Mouse (Mus musculus) gastrocnemius, adult 18-20 months (tissue): ENCODE measurements around the gene 4932438H23Rik. TPM values are rescaled to one million over a fixed set of nuclear protein-coding genes. Genes with fewer than 3 reads are reported as not detected.
"Not testable (repeated sequence)": the region's sequence is repeated elsewhere in the genome, so short reads cannot be mapped to it uniquely, and the experiment has no call there.

Experiments used
- DNase-seq: peaks from one replicate; pipeline ENCODE4 v3.0.0; 2021; ENCODE audit warnings: low spot score
- total RNA-seq, 2 experiments: library from RNA; stranded (reverse); gene quantifications; 2 replicates each; pipeline ENCODE4 v1.2.3; 2021

4932438H23Rik gene
- total RNA-seq, 2 experiments from 2014 or later, result 0.24 to 0.62 TPM

DNA sequence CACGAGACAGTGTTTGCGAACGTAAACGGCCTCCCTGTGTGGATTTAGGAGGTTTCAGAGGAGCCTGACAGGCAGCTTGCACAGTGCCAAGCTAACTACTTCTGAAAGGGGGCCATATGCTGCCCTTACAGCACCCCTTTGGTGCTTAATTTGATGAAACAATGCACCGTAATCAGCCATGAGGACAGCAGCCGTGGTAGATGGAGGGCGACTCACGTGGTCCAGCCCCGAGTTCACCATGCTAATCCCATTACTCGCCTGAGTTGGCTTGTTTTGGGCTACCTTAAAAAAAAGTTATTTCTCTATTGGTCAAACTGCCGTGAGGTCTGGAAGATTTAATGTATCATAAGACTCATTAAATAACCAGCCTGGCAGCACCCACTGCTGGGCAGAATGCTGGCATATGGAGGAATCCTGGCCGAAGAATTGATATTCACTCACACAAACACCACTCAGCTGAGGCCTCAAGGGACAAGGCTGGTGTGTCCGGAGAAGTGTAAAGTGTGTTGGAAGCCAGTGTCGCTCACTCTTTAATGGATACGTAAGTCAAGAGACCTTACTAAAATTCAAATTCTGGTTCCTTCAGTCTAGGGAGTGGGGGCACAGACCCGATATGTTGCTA, 4.6 kb upstream of the 4932438H23Rik start:
- no peak for DNase-seq

GRCm38 (mm10) chr16:91097858-91098257, 2.9 kb upstream of the 4932438H23Rik start:
- DNase-seq, result no peak

- DNase-seq, result no peak
Measured at GRCm38 (mm10) chr16:91096984-91097506, 2.1 kb upstream of the 4932438H23Rik start.

DNA sequence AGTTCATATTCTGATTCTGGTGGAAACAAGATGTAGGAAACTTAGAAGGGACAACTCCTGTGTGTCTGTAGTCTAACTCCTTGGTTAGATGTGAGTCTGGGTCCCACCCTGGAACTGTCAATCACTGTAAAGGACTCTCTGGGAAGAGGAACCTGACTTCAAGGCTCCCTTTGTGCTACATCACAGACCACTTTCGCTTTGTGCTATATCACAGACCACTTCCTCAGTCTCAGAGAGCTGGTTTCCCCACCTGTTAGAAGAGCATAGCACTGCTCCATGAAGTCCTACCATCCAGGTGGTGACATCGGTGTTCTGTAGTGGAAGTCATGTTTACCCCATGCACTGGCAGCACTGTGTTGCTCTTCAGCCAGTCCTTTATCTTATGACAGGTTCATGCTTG, 1.1 kb upstream of the 4932438H23Rik start:
- DNase-seq, result no peak

DNA sequence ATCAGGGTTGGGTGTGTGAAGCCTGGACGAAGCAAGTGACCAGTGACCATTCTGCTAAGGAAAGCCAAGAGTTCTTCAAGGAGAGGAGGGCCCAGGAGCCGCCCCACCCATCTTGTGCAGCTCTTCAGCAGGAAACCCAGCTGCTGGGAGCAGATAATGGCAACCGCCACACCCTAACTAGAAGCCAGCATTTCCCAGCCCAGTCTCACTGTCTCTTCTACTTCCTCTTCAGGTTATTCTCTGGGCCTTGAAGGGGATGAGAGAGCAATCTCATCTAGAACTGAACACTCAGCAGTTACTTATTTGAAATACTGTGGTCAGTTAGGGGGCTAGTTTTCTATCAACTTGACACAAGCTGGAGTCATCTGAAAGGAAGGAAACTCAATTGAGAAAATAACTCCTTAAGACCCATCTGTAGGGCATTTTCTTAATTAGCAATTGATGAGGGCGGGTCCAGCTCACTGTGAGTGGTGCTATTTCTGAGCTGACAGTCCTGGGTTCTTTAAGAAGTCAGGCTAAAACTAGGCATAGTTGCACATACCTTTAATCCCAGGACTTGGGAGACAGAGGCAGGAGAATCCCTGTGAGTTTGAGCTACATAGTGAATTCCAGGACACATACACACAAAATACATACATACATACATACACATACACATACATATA, 8.1 kb downstream of the 4932438H23Rik start:
- DNase-seq, result no peak

DNA sequence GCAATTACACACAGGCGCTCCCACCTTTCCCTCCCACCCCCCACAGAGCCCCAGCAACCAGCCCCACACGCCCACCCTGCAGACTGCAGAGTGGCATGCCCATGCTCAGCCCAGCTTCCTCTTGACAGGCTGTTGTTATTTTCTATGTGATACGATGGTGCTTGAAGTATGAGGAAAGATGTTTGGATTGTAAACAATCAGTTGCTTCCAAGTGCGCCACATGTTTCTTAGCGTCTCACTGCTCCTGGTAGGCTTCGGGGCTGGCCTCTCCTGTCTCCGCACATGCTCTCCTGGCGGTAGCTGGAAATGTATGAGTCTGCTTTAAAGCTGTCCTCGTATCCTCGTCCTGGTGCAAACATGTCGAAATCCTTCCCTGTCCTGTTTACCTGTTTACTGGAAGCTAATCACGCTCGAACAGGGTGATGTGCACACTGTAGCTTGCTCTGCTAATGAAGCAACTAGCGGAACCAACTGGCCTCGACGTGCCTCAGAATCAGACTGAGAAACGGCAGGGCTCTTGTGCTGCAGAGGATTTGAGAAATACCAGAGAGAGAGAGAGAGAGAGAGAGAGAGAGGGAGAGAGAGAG, 9.6 kb downstream of the 4932438H23Rik start:
- no peak for DNase-seq

GRCm38 (mm10) chr16:91084307-91085238, 10.3 kb downstream of the 4932438H23Rik start:
- DNase-seq, result peak; percentile 15

- no peak for DNase-seq
Measured at GRCm38 (mm10) chr16:91083002-91083646, 11.8 kb downstream of the 4932438H23Rik start.

- DNase-seq, result peak; percentile 57
Measured at GRCm38 (mm10) chr16:91081508-91081907, 13.4 kb downstream of the 4932438H23Rik start.

GRCm38 (mm10) chr16:91076180-91076579, 18.7 kb downstream of the 4932438H23Rik start:
- DNase-seq, result no peak

DNA sequence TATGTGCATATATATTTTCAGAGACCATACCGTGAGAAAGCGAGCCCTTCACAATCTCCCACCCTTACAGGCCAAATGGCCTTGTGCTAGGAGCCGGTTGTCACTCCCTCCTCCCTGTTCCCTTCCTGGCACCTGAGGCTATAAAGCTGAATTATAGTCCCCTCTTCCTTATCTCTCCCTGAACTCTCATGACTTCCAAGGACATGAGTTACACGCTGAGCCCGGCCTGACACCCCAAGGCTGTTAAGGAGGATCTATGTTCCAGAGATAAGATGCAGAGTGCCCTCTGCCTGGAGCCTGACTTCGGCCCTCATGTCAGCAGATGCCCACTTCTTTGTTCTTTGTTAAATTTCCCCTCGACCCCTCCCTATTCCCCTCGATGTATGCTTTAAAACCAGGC, 19.5 kb downstream of the 4932438H23Rik start:
- not testable (repeated sequence) for DNase-seq

DNA sequence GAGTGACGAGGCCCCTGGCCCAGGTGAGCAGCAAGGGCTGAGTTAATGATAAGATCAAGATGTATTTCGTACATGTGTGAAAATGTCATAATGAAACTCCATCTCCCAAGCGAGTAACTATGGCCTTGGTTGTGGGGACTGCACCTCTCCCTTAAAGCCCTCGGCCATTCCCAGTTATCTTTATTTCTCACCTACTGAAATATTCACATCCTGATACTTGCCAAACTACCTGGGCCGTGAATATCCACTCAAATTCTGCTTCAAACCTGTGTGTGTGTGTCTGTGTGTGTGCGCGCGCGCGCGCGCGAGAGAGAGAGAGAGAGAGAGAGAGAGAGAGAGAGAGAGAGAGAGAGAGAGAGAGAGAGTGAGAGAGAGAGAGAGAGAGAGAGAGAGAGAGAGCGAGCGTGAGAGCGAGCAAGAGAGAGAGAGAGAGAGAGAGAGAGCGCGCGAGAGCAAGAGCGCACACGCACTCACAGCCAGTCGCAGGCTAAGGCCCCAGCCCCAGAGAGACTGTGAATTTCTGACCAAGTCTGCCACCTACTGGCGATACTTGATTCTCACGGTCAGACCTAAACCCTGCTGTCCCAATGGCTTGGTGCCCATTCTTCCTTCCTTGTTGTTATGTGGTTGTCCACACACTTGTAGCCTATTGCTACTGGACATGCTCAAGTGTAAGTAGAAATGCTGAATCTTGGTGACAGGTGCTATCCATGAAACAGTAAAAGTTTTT, 21.6 kb downstream of the 4932438H23Rik start:
- DNase-seq, result peak; percentile 93

- DNase-seq, result no peak
Measured at GRCm38 (mm10) chr16:91072256-91072655, 22.7 kb downstream of the 4932438H23Rik start.

- no peak for DNase-seq
Measured at GRCm38 (mm10) chr16:91068969-91069368, 26.0 kb downstream of the 4932438H23Rik start.

- DNase-seq, result no peak
Measured at GRCm38 (mm10) chr16:91067122-91067521, 27.8 kb downstream of the 4932438H23Rik start.

DNA sequence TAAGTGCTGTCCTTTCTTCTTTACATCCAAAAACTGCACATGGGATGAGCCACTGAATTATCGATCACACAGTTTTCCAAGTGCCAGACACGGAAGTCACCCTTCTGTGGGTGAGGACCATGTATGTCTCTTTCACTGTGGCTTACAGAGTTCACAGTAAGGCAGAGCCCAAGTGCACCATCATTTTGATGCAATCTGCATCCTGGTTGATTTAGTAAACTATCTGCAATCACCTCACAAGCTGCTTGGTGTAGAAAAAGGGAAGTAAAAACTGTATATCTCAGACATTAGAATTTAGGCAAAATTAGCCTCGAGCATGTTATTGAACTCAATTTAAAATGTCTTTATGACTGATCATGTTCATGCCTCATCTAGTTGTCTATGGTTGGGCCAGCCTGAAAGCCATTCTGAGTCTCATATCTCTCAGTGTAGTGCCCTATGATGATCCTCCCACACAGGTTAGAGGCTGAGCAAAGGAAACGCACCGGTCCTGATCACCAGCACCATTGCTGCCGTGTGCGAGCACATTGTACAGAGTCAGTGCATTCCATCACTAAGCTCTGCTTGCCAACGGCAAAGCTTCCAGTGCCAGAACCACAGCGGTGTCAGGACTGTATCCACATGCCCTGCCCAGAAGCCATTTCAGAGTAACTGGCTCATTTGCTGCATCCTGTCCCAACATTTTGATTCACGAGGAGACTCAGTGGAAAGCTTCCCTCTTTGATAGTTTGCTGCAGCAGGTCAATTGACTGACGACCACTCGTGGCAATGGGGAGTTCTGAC, 30.1 kb downstream of the 4932438H23Rik start:
- no peak for DNase-seq

DNA sequence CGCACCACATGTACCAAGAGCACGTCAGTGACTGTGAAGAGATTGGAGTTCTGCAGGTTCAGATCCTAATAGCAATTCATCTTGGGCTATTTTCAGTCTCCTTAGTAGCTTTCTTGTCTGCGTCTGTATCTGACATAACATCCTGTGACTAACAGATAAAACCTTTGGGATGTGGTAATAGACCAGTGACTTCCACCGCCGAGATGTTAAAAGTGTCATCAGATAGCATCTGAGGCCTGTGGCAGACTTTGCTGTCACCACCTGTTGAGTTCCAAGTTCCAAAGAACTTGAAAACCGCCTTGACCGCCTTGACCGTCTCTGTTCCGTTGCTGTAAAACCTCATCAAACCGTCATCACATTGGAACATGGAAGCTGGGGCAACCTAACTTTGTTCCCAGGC, 31.1 kb downstream of the 4932438H23Rik start:
- DNase-seq, result no peak

DNA sequence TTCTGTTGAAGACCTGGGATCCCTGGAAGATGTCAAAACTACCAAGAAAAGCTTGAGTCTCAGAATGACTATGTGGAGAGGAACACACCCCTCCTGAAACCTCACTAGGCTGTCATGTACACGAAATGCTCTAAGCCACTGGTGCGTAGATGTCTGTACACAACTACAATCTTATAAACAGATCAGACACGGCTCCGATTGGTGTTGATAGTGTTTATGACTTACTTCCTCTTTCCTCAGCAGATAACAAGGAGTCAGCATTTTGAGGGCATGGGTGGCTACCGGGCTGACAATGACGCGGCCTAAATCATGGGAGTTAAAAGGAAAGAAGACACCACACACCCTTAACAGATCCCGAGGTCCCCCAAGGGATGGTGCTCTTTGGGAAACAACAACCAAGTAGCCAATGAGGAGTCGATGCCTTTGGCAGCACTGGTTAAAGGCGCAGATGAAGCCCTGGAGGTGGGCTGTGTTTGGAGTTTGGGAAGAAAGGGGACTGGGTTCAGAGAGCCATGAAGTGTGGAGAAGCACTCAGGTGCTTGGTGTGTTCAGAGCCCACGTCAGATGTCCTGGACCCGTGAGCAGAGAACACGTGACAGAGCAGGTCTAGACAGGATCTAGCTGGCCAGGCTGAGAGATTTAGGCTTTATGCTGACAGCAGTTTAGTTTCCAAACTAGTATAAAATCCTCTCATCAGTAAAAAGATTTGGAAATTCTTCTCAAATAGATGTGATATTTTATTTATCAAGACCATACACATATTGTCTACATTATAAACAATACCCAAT, 33.2 kb downstream of the 4932438H23Rik start:
- DNase-seq, result no peak

DNA sequence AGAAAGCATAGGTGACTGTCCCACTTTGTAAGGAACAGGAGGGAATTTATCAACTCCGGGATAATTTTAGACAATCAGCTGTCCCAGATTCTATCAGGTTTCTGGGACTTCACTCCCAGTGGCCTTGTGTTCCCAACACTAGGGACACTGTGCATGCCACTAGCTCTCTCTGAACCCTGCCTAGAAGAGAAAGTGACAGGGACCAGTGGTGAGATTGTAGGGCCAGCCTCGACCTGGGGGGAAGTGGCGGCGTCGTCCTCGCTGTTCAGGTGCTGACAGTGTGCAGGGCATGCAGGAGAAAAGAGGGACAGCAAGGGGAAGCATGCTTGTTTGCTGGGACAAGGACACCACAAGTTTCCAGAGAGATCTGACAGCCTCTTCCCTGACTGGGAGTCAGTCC, 37.2 kb downstream of the 4932438H23Rik start:
- no peak for DNase-seq
